Mouse (Mus musculus): Measurements from ENCODE around the gene Ptprt. TPM values are rescaled to one million over a fixed set of nuclear protein-coding genes. Genes with fewer than 3 reads are reported as not detected.

Gene Ptprt
- polyA plus RNA-seq, 1 experiment from 2014 or later: 0.45 TPM

GRCm38 (mm10) chr2:161593391-161594152 is 1067.4 kb downstream of the Ptprt start:
- Histone ChIP-seq H3K9ac (ENCODE audit: low read length) (no peak overlapping the region), H3K4me3 (ENCODE audit: low read length) (no peak overlapping the region), H3K36me3 (ENCODE audit: control insufficient read depth, insufficient read depth) (no peaks in the 10 kb centered on the region), H3K9me3 (replicated peaks; ENCODE audit: control insufficient read depth, low read length) (no peaks in the 10 kb centered on the region), H3K4me2 (ENCODE audit: low read depth, low read length) (no peak overlapping the region), H3K27ac (ENCODE audit: low read length) (no peak overlapping the region), H3K27me3 (ENCODE audit: control insufficient read depth, insufficient read depth, low read length) (no peaks in the 10 kb centered on the region), H3K4me1 (ENCODE audit: control insufficient read depth, insufficient read depth, low read length) (no peaks in the 10 kb centered on the region)
- ATAC-seq (replicated peaks; ENCODE audit: extremely low read depth, insufficient read depth, low FRiP score): no peak
- 73% methylated on average over 7 of the region's 7 CpGs for WGBS

- Histone ChIP-seq H3K4me3 (ENCODE audit: low read length) (no peak overlapping the region), H3K4me2 (ENCODE audit: low read depth, low read length) (no peak overlapping the region), H3K36me3 (ENCODE audit: control insufficient read depth, insufficient read depth) (no peaks in the 10 kb centered on the region), H3K27me3 (ENCODE audit: control insufficient read depth, insufficient read depth, low read length) (no peaks in the 10 kb centered on the region), H3K9ac (ENCODE audit: low read length) (no peak overlapping the region), H3K4me1 (ENCODE audit: control insufficient read depth, insufficient read depth, low read length) (no peaks in the 10 kb centered on the region), H3K27ac (ENCODE audit: low read length) (no peak overlapping the region), H3K9me3 (replicated peaks; ENCODE audit: control insufficient read depth, low read length) (no peaks in the 10 kb centered on the region)
- ATAC-seq (replicated peaks; ENCODE audit: extremely low read depth, insufficient read depth, low FRiP score): no peak
Observed at GRCm38 (mm10) chr2:161574401-161574800, 1086.5 kb downstream of the Ptprt start.

- Histone ChIP-seq H3K4me2 (ENCODE audit: low read depth, low read length) (no peak overlapping the region), H3K27ac (ENCODE audit: low read length) (no peak overlapping the region), H3K9ac (ENCODE audit: low read length) (no peak overlapping the region), H3K27me3 (ENCODE audit: control insufficient read depth, insufficient read depth, low read length) (no peaks in the 10 kb centered on the region), H3K36me3 (ENCODE audit: control insufficient read depth, insufficient read depth) (no peaks in the 10 kb centered on the region), H3K4me1 (ENCODE audit: control insufficient read depth, insufficient read depth, low read length) (no peaks in the 10 kb centered on the region), H3K4me3 (ENCODE audit: low read length) (no peak overlapping the region), H3K9me3 (replicated peaks; ENCODE audit: control insufficient read depth, low read length) (no peaks in the 10 kb centered on the region; the same call in 1 of the 2 replicates)
- no peak for ATAC-seq (replicated peaks; ENCODE audit: extremely low read depth, insufficient read depth, low FRiP score)
Observed at GRCm38 (mm10) chr2:161572201-161572600, 1088.7 kb downstream of the Ptprt start.

- no peaks in the 10 kb centered on the region; the same call in 1 of the 2 replicates for H3K9me3 ChIP-seq (replicated peaks; ENCODE audit: control insufficient read depth, low read length)
- H3K4me1 ChIP-seq (ENCODE audit: control insufficient read depth, insufficient read depth, low read length): no peaks in the 10 kb centered on the region
- no peaks in the 10 kb centered on the region for H3K27me3 ChIP-seq (ENCODE audit: control insufficient read depth, insufficient read depth, low read length)
- no peaks in the 10 kb centered on the region for H3K36me3 ChIP-seq (ENCODE audit: control insufficient read depth, insufficient read depth)
- no peak overlapping the region for H3K9ac ChIP-seq (ENCODE audit: low read length)
- ATAC-seq (replicated peaks; ENCODE audit: extremely low read depth, insufficient read depth, low FRiP score): no peak
- H3K4me3 ChIP-seq (ENCODE audit: low read length): no peak overlapping the region
- H3K4me2 ChIP-seq (ENCODE audit: low read depth, low read length): no peak overlapping the region
- H3K27ac ChIP-seq (ENCODE audit: low read length): no peak overlapping the region
- 60% methylated on average over 10 of the region's 10 CpGs for whole genome bisulfite sequencing
Observed at GRCm38 (mm10) chr2:161570236-161570995, 1090.5 kb downstream of the Ptprt start.

GRCm38 (mm10) chr2:161561502-161561901 is 1099.4 kb downstream of the Ptprt start:
- H3K27ac ChIP-seq (ENCODE audit: low read length): no peak overlapping the region

GRCm38 (mm10) chr2:161557874-161558273 is 1103.1 kb downstream of the Ptprt start:
- Histone ChIP-seq H3K9ac (ENCODE audit: low read length) (no peak overlapping the region), H3K4me2 (ENCODE audit: low read depth, low read length) (no peak overlapping the region), H3K27me3 (ENCODE audit: control insufficient read depth, insufficient read depth, low read length) (no peaks in the 10 kb centered on the region), H3K9me3 (replicated peaks; ENCODE audit: control insufficient read depth, low read length) (no peaks in the 10 kb centered on the region), H3K36me3 (ENCODE audit: control insufficient read depth, insufficient read depth) (no peaks in the 10 kb centered on the region), H3K4me1 (ENCODE audit: control insufficient read depth, insufficient read depth, low read length) (no peaks in the 10 kb centered on the region), H3K4me3 (ENCODE audit: low read length) (no peak overlapping the region), H3K27ac (ENCODE audit: low read length) (no peak overlapping the region)
- 69% methylated on average over 4 of the region's 4 CpGs for WGBS
- no peak for ATAC-seq (replicated peaks; ENCODE audit: extremely low read depth, insufficient read depth, low FRiP score)

More at GRCm38 (mm10) chr2:161561502-161561901, 1099.4 kb downstream of the Ptprt start:
- Histone ChIP-seq H3K4me3 (ENCODE audit: low read length) (no peak overlapping the region), H3K27me3 (ENCODE audit: control insufficient read depth, insufficient read depth, low read length) (no peaks in the 10 kb centered on the region), H3K36me3 (ENCODE audit: control insufficient read depth, insufficient read depth) (no peaks in the 10 kb centered on the region), H3K4me2 (ENCODE audit: low read depth, low read length) (no peak overlapping the region), H3K4me1 (ENCODE audit: control insufficient read depth, insufficient read depth, low read length) (no peaks in the 10 kb centered on the region), H3K9ac (ENCODE audit: low read length) (no peak overlapping the region), H3K9me3 (replicated peaks; ENCODE audit: control insufficient read depth, low read length) (no peaks in the 10 kb centered on the region)
- 85% methylated on average over 2 of the region's 2 CpGs for WGBS
- ATAC-seq (replicated peaks; ENCODE audit: extremely low read depth, insufficient read depth, low FRiP score): no peak

GRCm38 (mm10) chr2:161553651-161554050 is 1107.3 kb downstream of the Ptprt start:
- no peaks in the 10 kb centered on the region for H3K36me3 ChIP-seq (ENCODE audit: control insufficient read depth, insufficient read depth)
- H3K27ac ChIP-seq (ENCODE audit: low read length): no peak overlapping the region
- no peaks in the 10 kb centered on the region for H3K27me3 ChIP-seq (ENCODE audit: control insufficient read depth, insufficient read depth, low read length)
- no peaks in the 10 kb centered on the region for H3K4me1 ChIP-seq (ENCODE audit: control insufficient read depth, insufficient read depth, low read length)
- no peak overlapping the region for H3K4me3 ChIP-seq (ENCODE audit: low read length)
- H3K9me3 ChIP-seq (replicated peaks; ENCODE audit: control insufficient read depth, low read length): no peaks in the 10 kb centered on the region
- WGBS: 73% methylated on average over 9 of the region's 9 CpGs
- ATAC-seq (replicated peaks; ENCODE audit: extremely low read depth, insufficient read depth, low FRiP score): no peak
- no peak overlapping the region for H3K4me2 ChIP-seq (ENCODE audit: low read depth, low read length)
- no peak overlapping the region for H3K9ac ChIP-seq (ENCODE audit: low read length)

- WGBS: 64% methylated on average over 2 of the region's 2 CpGs
- Histone ChIP-seq H3K9ac (ENCODE audit: low read length) (no peak overlapping the region), H3K9me3 (replicated peaks; ENCODE audit: control insufficient read depth, low read length) (no peaks in the 10 kb centered on the region), H3K4me3 (ENCODE audit: low read length) (no peak overlapping the region), H3K27ac (ENCODE audit: low read length) (no peak overlapping the region), H3K4me2 (ENCODE audit: low read depth, low read length) (no peak overlapping the region), H3K27me3 (ENCODE audit: control insufficient read depth, insufficient read depth, low read length) (no peaks in the 10 kb centered on the region), H3K4me1 (ENCODE audit: control insufficient read depth, insufficient read depth, low read length) (no peaks in the 10 kb centered on the region), H3K36me3 (ENCODE audit: control insufficient read depth, insufficient read depth) (no peaks in the 10 kb centered on the region)
- no peak for ATAC-seq (replicated peaks; ENCODE audit: extremely low read depth, insufficient read depth, low FRiP score)
Observed at GRCm38 (mm10) chr2:161552011-161552410, 1108.9 kb downstream of the Ptprt start.

GRCm38 (mm10) chr2:161549577-161549976 is 1111.4 kb downstream of the Ptprt start:
- Histone ChIP-seq H3K4me2 (ENCODE audit: low read depth, low read length) (no peak overlapping the region), H3K27me3 (ENCODE audit: control insufficient read depth, insufficient read depth, low read length) (no peaks in the 10 kb centered on the region), H3K27ac (ENCODE audit: low read length) (no peak overlapping the region), H3K4me1 (ENCODE audit: control insufficient read depth, insufficient read depth, low read length) (no peaks in the 10 kb centered on the region), H3K36me3 (ENCODE audit: control insufficient read depth, insufficient read depth) (no peaks in the 10 kb centered on the region), H3K9ac (ENCODE audit: low read length) (no peak overlapping the region), H3K9me3 (replicated peaks; ENCODE audit: control insufficient read depth, low read length) (no peaks in the 10 kb centered on the region), H3K4me3 (ENCODE audit: low read length) (no peak overlapping the region)
- 45% methylated on average over 5 of the region's 5 CpGs for WGBS
- ATAC-seq (replicated peaks; ENCODE audit: extremely low read depth, insufficient read depth, low FRiP score): no peak

Measured in heart, embryonic 16.5 days (tissue).